ENCODE assay signal across 22 mouse cellular contexts in the genomic region with DNA sequence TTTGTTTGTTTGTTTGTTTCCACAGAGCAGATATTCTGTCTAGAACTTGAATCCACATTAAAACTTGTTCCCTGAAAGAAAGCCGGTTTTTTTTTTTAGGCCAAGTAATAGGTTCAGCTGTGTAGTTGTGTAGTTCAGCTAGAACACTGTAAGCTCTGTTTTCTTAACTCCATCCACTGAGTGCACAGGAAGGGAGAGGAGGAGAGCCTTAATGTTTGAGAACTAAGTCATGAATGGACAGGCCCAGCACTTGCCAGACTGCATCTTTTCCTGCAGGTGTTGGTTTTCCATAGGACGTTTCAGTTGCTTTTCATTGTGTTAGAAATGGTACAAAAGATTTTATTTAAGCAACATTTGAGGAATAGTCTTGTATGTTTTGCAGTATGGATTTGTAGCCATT. TPM values are rescaled to one million over a fixed set of nuclear protein-coding genes. Genes with fewer than 3 reads are reported as not detected.
A peak's percentile ranks its signal among the peaks of the same experiment; 100 is the strongest.
DNase-seq lines count a peak whose midpoint lies in the region; ATAC-seq and TF ChIP-seq lines count a peak whose summit lies in the region.
"Had no signal": no experiment of that assay in that cellular context is flagged by ENCODE, and none has a peak within 500 bp of the region (broad histone marks: within the 10 kb centered on the region; RNA-seq: fewer than 3 reads in every experiment).

No protein-coding gene starts in this region.

- no peak overlapping the region for H3K4me3 ChIP-seq in hindbrain, embryonic 16.5 days (ENCODE audit: low read length)
- no peak overlapping the region for H3K4me3 ChIP-seq in hindbrain, embryonic 13.5 days
- no peak overlapping the region for H3K4me3 ChIP-seq in lung, embryonic 14.5 days (ENCODE audit: low read depth, low read length)
- no peak overlapping the region for H3K4me3 ChIP-seq in embryonic facial prominence, embryonic 14.5 days (ENCODE audit: low read depth, low read length)
- H3K4me3 ChIP-seq in forebrain, embryonic 11.5 days (ENCODE audit: low read depth, low read length) = no peak overlapping the region
- H3K4me3 ChIP-seq: embryonic facial prominence, embryonic 12.5 days; forebrain, embryonic 12.5 days; forebrain, embryonic 15.5 days; heart, embryonic 12.5 days; heart, embryonic 15.5 days; hindbrain, embryonic 10.5 days had no signal

- H3K27ac ChIP-seq in hindbrain, embryonic 16.5 days (ENCODE audit: low read depth, low read length) = no peak overlapping the region
- H3K27ac ChIP-seq in hindbrain, embryonic 13.5 days = no peak overlapping the region
- no peak overlapping the region for H3K27ac ChIP-seq in lung, embryonic 14.5 days (ENCODE audit: low read depth)
- peak overlapping the region; percentile 44; the same call in 1 of the 2 replicates for H3K27ac ChIP-seq in embryonic facial prominence, embryonic 14.5 days (replicated peaks; ENCODE audit: low read depth, low read length)
- no peak overlapping the region for H3K27ac ChIP-seq in forebrain, embryonic 11.5 days (ENCODE audit: low read depth, low read length)
- H3K27ac ChIP-seq: embryonic facial prominence, embryonic 12.5 days; forebrain, embryonic 12.5 days; forebrain, embryonic 15.5 days; heart, embryonic 15.5 days; hindbrain, embryonic 10.5 days; hindbrain, embryonic 14.5 days had no signal

- no peaks in the 10 kb centered on the region for H3K9me3 ChIP-seq in hindbrain, embryonic 16.5 days (ENCODE audit: control insufficient read depth, low read length)
- H3K9me3 ChIP-seq in hindbrain, embryonic 13.5 days = no peaks in the 10 kb centered on the region
- H3K9me3 ChIP-seq in lung, embryonic 14.5 days (ENCODE audit: low read depth, low read length) = no peaks in the 10 kb centered on the region
- H3K9me3 ChIP-seq in embryonic facial prominence, embryonic 14.5 days (ENCODE audit: control insufficient read depth, low read length) = no peaks in the 10 kb centered on the region
- H3K9me3 ChIP-seq in forebrain, embryonic 11.5 days (ENCODE audit: control insufficient read depth, low read length) = no peaks in the 10 kb centered on the region
- H3K9me3 ChIP-seq: embryonic facial prominence, embryonic 12.5 days; forebrain, embryonic 12.5 days; forebrain, embryonic 15.5 days; heart, embryonic 12.5 days; heart, embryonic 15.5 days; hindbrain, embryonic 10.5 days had no signal

- 65% methylated on average over 2 of the region's 2 CpGs for WGBS in hindbrain, embryonic 16.5 days
- 66% methylated on average over 2 of the region's 2 CpGs for WGBS in hindbrain, embryonic 13.5 days
- 53% methylated on average over 2 of the region's 2 CpGs for WGBS in lung, embryonic 14.5 days
- WGBS in embryonic facial prominence, embryonic 14.5 days = 33% methylated on average over 2 of the region's 2 CpGs
- WGBS in forebrain, embryonic 11.5 days = 77% methylated on average over 2 of the region's 2 CpGs

- ATAC-seq in hindbrain, embryonic 16.5 days = peak; percentile 60; the same call in 1 of the 2 replicates
- ATAC-seq in hindbrain, embryonic 13.5 days (ENCODE audit: low FRiP score) = no peak
- ATAC-seq in lung, embryonic 14.5 days (ENCODE audit: insufficient read depth) = no peak
- ATAC-seq in embryonic facial prominence, embryonic 14.5 days (ENCODE audit: low read depth) = no peak
- ATAC-seq in forebrain, embryonic 11.5 days (replicated peaks; ENCODE audit: low FRiP score) = no peak
- ATAC-seq: CD4-positive, CD25-positive, alpha-beta regulatory T cell, adult 4 months; forebrain, embryonic 15.5 days; intestine, postnatal 0 days had no signal

- TF ChIP-seq CTCF in lung, embryonic 14.5 days (IDR thresholded peaks at IDR 0.05; ENCODE audit: low read depth) = no peak

- no peaks in the 10 kb centered on the region for H3K4me1 ChIP-seq in hindbrain, embryonic 16.5 days (ENCODE audit: control insufficient read depth, insufficient read depth, low read depth, low read length)
- peaks cover 7% of the 10 kb centered on the region for H3K4me1 ChIP-seq in hindbrain, embryonic 13.5 days (replicated peaks)
- H3K4me1 ChIP-seq in lung, embryonic 14.5 days (ENCODE audit: insufficient read depth) = peaks cover 3% of the 10 kb centered on the region; the same call in 1 of the 2 replicates
- peaks cover 9% of the 10 kb centered on the region; the same call in 1 of the 2 replicates for H3K4me1 ChIP-seq in embryonic facial prominence, embryonic 14.5 days (ENCODE audit: control insufficient read depth, insufficient read depth, low read length)
- no peaks in the 10 kb centered on the region for H3K4me1 ChIP-seq in forebrain, embryonic 11.5 days (replicated peaks; ENCODE audit: control insufficient read depth, insufficient read depth, low read length)

- H3K4me2 ChIP-seq in hindbrain, embryonic 16.5 days (ENCODE audit: low read length) = no peak overlapping the region
- no peak overlapping the region for H3K4me2 ChIP-seq in hindbrain, embryonic 13.5 days
- no peak overlapping the region for H3K4me2 ChIP-seq in lung, embryonic 14.5 days
- H3K4me2 ChIP-seq in embryonic facial prominence, embryonic 14.5 days (ENCODE audit: low read depth, low read length) = no peak overlapping the region
- no peak overlapping the region for H3K4me2 ChIP-seq in forebrain, embryonic 11.5 days (ENCODE audit: low read depth, low read length, severe bottlenecking)
- H3K4me2 ChIP-seq: embryonic facial prominence, embryonic 12.5 days; forebrain, embryonic 12.5 days; forebrain, embryonic 15.5 days; heart, embryonic 12.5 days; heart, embryonic 15.5 days; hindbrain, embryonic 14.5 days had no signal

- peak; percentile 8 for DNase-seq in lung, embryonic 14.5 days
- no peak for DNase-seq in lung, adult 18-20 months
- peak; percentile 32 for DNase-seq in embryonic facial prominence, embryonic 14.5 days (ENCODE audit: low spot score)
- no peak for DNase-seq in forebrain, embryonic 11.5 days (ENCODE audit: low spot score)
- DNase-seq: adrenal gland, adult 2 months; adrenal gland, postnatal 14 days; cerebellum, adult 11-12 months; cerebellum, adult 8-10 months; cerebellum, postnatal 36 days; gastrocnemius, postnatal 25 days; heart, postnatal 36 days had no signal

- no peaks in the 10 kb centered on the region for H3K36me3 ChIP-seq in hindbrain, embryonic 16.5 days (ENCODE audit: control insufficient read depth, insufficient read depth, low read length)
- no peaks in the 10 kb centered on the region for H3K36me3 ChIP-seq in hindbrain, embryonic 13.5 days
- no peaks in the 10 kb centered on the region for H3K36me3 ChIP-seq in lung, embryonic 14.5 days (ENCODE audit: insufficient read depth)
- no peaks in the 10 kb centered on the region for H3K36me3 ChIP-seq in embryonic facial prominence, embryonic 14.5 days (ENCODE audit: control insufficient read depth, insufficient read depth, low read length)
- no peaks in the 10 kb centered on the region for H3K36me3 ChIP-seq in forebrain, embryonic 11.5 days (ENCODE audit: control insufficient read depth, insufficient read depth, low read length)
- H3K36me3 ChIP-seq: embryonic facial prominence, embryonic 12.5 days; forebrain, embryonic 12.5 days; forebrain, embryonic 15.5 days; heart, embryonic 12.5 days; heart, embryonic 15.5 days; hindbrain, embryonic 10.5 days had no signal

- H3K9ac ChIP-seq in hindbrain, embryonic 16.5 days (ENCODE audit: low read depth, low read length) = no peak overlapping the region
- no peak overlapping the region for H3K9ac ChIP-seq in hindbrain, embryonic 13.5 days
- no peak overlapping the region for H3K9ac ChIP-seq in lung, embryonic 14.5 days
- H3K9ac ChIP-seq in embryonic facial prominence, embryonic 14.5 days (ENCODE audit: low read depth, low read length) = no peak overlapping the region
- no peak overlapping the region for H3K9ac ChIP-seq in forebrain, embryonic 11.5 days (ENCODE audit: low read length)
- H3K9ac ChIP-seq: embryonic facial prominence, embryonic 12.5 days; forebrain, embryonic 12.5 days; forebrain, embryonic 15.5 days; heart, embryonic 12.5 days; heart, embryonic 15.5 days; hindbrain, embryonic 14.5 days had no signal

- no peaks in the 10 kb centered on the region for H3K27me3 ChIP-seq in hindbrain, embryonic 16.5 days (replicated peaks; ENCODE audit: control insufficient read depth, insufficient read depth, low read length)
- H3K27me3 ChIP-seq in hindbrain, embryonic 13.5 days = no peaks in the 10 kb centered on the region
- H3K27me3 ChIP-seq in lung, embryonic 14.5 days (ENCODE audit: insufficient read depth, low read length) = no peaks in the 10 kb centered on the region
- no peaks in the 10 kb centered on the region for H3K27me3 ChIP-seq in embryonic facial prominence, embryonic 14.5 days (replicated peaks; ENCODE audit: control insufficient read depth, insufficient read depth, low read length)
- no peaks in the 10 kb centered on the region for H3K27me3 ChIP-seq in forebrain, embryonic 11.5 days (ENCODE audit: control insufficient read depth, insufficient read depth, low read length)
- H3K27me3 ChIP-seq: embryonic facial prominence, embryonic 12.5 days; forebrain, embryonic 12.5 days; forebrain, embryonic 15.5 days; heart, embryonic 12.5 days; heart, embryonic 15.5 days had no signal

RNA-seq across cellular contexts. Expression of a gene that starts 47.5 kb away (rescaled TPM):
- polyA plus RNA-seq in hindbrain, embryonic 16.5 days (2015; fragmentation: Nextera tagmentation; extraction: Ambion mirVana) = 32.7 and 36.2 TPM in 2 replicates
- polyA plus RNA-seq in hindbrain, embryonic 13.5 days (2015; fragmentation: Nextera tagmentation; extraction: Ambion mirVana) = 42.6 and 44.9 TPM in 2 replicates
- polyA plus RNA-seq in lung, embryonic 14.5 days (2014; fragmentation: Nextera tagmentation; extraction: Ambion mirVana) = 31.7 and 33.2 TPM in 2 replicates
- polyA plus RNA-seq in embryonic facial prominence, embryonic 14.5 days (2014; fragmentation: Nextera tagmentation; extraction: Ambion mirVana) = 39.6 and 40.0 TPM in 2 replicates
- 44.6 and 48.4 TPM in 2 replicates for polyA plus RNA-seq in forebrain, embryonic 11.5 days (2014; fragmentation: Nextera tagmentation; extraction: Ambion mirVana)

RNA-seq across cellular contexts. Expression of a gene that starts 48.3 kb away (rescaled TPM):
- 33.4 and 35.5 TPM in 2 replicates for polyA plus RNA-seq in hindbrain, embryonic 16.5 days (2015; fragmentation: Nextera tagmentation; extraction: Ambion mirVana)
- polyA plus RNA-seq in hindbrain, embryonic 13.5 days (2015; fragmentation: Nextera tagmentation; extraction: Ambion mirVana) = 47.7 and 50.3 TPM in 2 replicates
- 34.8 and 34.9 TPM in 2 replicates for polyA plus RNA-seq in lung, embryonic 14.5 days (2014; fragmentation: Nextera tagmentation; extraction: Ambion mirVana)
- polyA plus RNA-seq in embryonic facial prominence, embryonic 14.5 days (2014; fragmentation: Nextera tagmentation; extraction: Ambion mirVana) = 44.0 and 44.4 TPM in 2 replicates
- 53.1 and 55.7 TPM in 2 replicates for polyA plus RNA-seq in forebrain, embryonic 11.5 days (2014; fragmentation: Nextera tagmentation; extraction: Ambion mirVana)

Comparison
In these comparisons a context has a peak if more than half of its experiments do, and no peak if none do; other contexts are left out.
1. DNase-seq: peak in lung, embryonic 14.5 days (single experiment) and embryonic facial prominence, embryonic 14.5 days (single experiment); none in lung, adult 18-20 months (0 of 2) and forebrain, embryonic 11.5 days (single experiment).